8 mouse cellular contexts compared by ENCODE assay signal in genomic region chr2:71787156-71787590, GRCm38 (mm10). TPM values are rescaled to one million over a fixed set of nuclear protein-coding genes. Genes with fewer than 3 reads are reported as not detected.
DNase-seq lines count a peak whose midpoint lies in the region; ATAC-seq lines count a peak whose summit lies in the region.

No protein-coding gene starts in this region.

- peak overlapping the region; percentile 71 for H3K27ac ChIP-seq in embryonic facial prominence, embryonic 14.5 days (replicated peaks; ENCODE audit: low read depth, low read length)
- H3K27ac ChIP-seq in hindbrain, embryonic 10.5 days = peak overlapping the region; percentile 92
- peak overlapping the region; percentile 33; the same call in 1 of the 2 replicates for H3K27ac ChIP-seq in limb, embryonic 13.5 days
- peak overlapping the region; percentile 34 for H3K27ac ChIP-seq in midbrain, embryonic 15.5 days

- H3K36me3 ChIP-seq in embryonic facial prominence, embryonic 14.5 days (ENCODE audit: control insufficient read depth, insufficient read depth, low read length) = no peaks in the 10 kb centered on the region
- H3K36me3 ChIP-seq in hindbrain, embryonic 10.5 days = no peaks in the 10 kb centered on the region
- peaks cover 3% of the 10 kb centered on the region for H3K36me3 ChIP-seq in limb, embryonic 13.5 days
- H3K36me3 ChIP-seq in midbrain, embryonic 15.5 days (replicated peaks) = no peaks in the 10 kb centered on the region

- H3K27me3 ChIP-seq in embryonic facial prominence, embryonic 14.5 days (replicated peaks; ENCODE audit: control insufficient read depth, insufficient read depth, low read length) = no peaks in the 10 kb centered on the region; the same call in 1 of the 2 replicates
- peaks cover 28% of the 10 kb centered on the region for H3K27me3 ChIP-seq in hindbrain, embryonic 10.5 days (ENCODE audit: insufficient read depth, poor library complexity, severe bottlenecking)
- H3K27me3 ChIP-seq in limb, embryonic 13.5 days = peaks cover 24% of the 10 kb centered on the region
- peaks cover 5% of the 10 kb centered on the region; the same call in 1 of the 2 replicates for H3K27me3 ChIP-seq in midbrain, embryonic 15.5 days (replicated peaks)

- WGBS in embryonic facial prominence, embryonic 14.5 days = 1% methylated on average over 28 of the region's 40 CpGs
- 0% methylated on average over 39 of the region's 40 CpGs for WGBS in hindbrain, embryonic 10.5 days
- WGBS in limb, embryonic 13.5 days = 0% methylated on average over 40 of the region's 40 CpGs
- 0% methylated on average over 40 of the region's 40 CpGs for WGBS in midbrain, embryonic 15.5 days

- no peaks in the 10 kb centered on the region for H3K4me1 ChIP-seq in embryonic facial prominence, embryonic 14.5 days (ENCODE audit: control insufficient read depth, insufficient read depth, low read length)
- H3K4me1 ChIP-seq in hindbrain, embryonic 10.5 days (replicated peaks) = peaks cover 29% of the 10 kb centered on the region
- H3K4me1 ChIP-seq in limb, embryonic 13.5 days = peaks cover 11% of the 10 kb centered on the region
- H3K4me1 ChIP-seq in midbrain, embryonic 15.5 days = peaks cover 17% of the 10 kb centered on the region

- peak overlapping the region; percentile 77 for H3K4me3 ChIP-seq in embryonic facial prominence, embryonic 14.5 days (ENCODE audit: low read depth, low read length)
- peak overlapping the region; percentile 88 for H3K4me3 ChIP-seq in hindbrain, embryonic 10.5 days
- H3K4me3 ChIP-seq in limb, embryonic 13.5 days = peak overlapping the region; percentile 78
- H3K4me3 ChIP-seq in midbrain, embryonic 15.5 days = peak overlapping the region; percentile 60

- ATAC-seq in embryonic facial prominence, embryonic 14.5 days (ENCODE audit: low read depth) = peak; percentile 70
- peak; percentile 45; the same call in 1 of the 2 replicates for ATAC-seq in limb, embryonic 13.5 days (ENCODE audit: low FRiP score, low read depth)
- peak; percentile 84 for ATAC-seq in midbrain, embryonic 15.5 days (replicated peaks)

- DNase-seq in kidney, adult 18-20 months = peak; percentile 76
- no peak for DNase-seq in kidney, adult 11 months
- peak; percentile 52 for DNase-seq in adipocyte (ENCODE audit: low spot score)
- peak; percentile 55 for DNase-seq in embryonic facial prominence, embryonic 14.5 days (ENCODE audit: low spot score)
- peak; percentile 75 for DNase-seq in hindbrain, embryonic 10.5 days (ENCODE audit: low spot score)
- DNase-seq in thymus, postnatal 25 days = peak; percentile 76

- no peaks in the 10 kb centered on the region for H3K9me3 ChIP-seq in embryonic facial prominence, embryonic 14.5 days (ENCODE audit: control insufficient read depth, low read length)
- H3K9me3 ChIP-seq in hindbrain, embryonic 10.5 days = no peaks in the 10 kb centered on the region
- H3K9me3 ChIP-seq in limb, embryonic 13.5 days = no peaks in the 10 kb centered on the region
- H3K9me3 ChIP-seq in midbrain, embryonic 15.5 days = no peaks in the 10 kb centered on the region

- H3K9ac ChIP-seq in embryonic facial prominence, embryonic 14.5 days (ENCODE audit: low read depth, low read length) = peak overlapping the region; percentile 74
- H3K9ac ChIP-seq in limb, embryonic 13.5 days = peak overlapping the region; percentile 78
- peak overlapping the region; percentile 57 for H3K9ac ChIP-seq in midbrain, embryonic 15.5 days

- peak overlapping the region; percentile 91 for H3K4me2 ChIP-seq in embryonic facial prominence, embryonic 14.5 days (ENCODE audit: low read depth, low read length)
- H3K4me2 ChIP-seq in limb, embryonic 13.5 days (replicated peaks) = peak overlapping the region; percentile 96
- peak overlapping the region; percentile 98 for H3K4me2 ChIP-seq in midbrain, embryonic 15.5 days

RNA-seq across cellular contexts. Expression of gene Itga6, which starts 41.8 kb away (rescaled TPM):
- 64.5 and 70.4 TPM in 2 replicates for polyA plus RNA-seq in embryonic facial prominence, embryonic 14.5 days (2014; fragmentation: Nextera tagmentation; extraction: Ambion mirVana)
- polyA plus RNA-seq in hindbrain, embryonic 10.5 days (2016; fragmentation: Nextera tagmentation; extraction: Ambion mirVana) = 19.5 and 28.0 TPM in 2 replicates
- 29.7 and 33.9 TPM in 2 replicates for polyA plus RNA-seq in limb, embryonic 13.5 days (2015; fragmentation: Nextera tagmentation; extraction: Ambion mirVana)
- polyA plus RNA-seq in midbrain, embryonic 15.5 days (2015; fragmentation: Nextera tagmentation; extraction: Ambion mirVana) = 18.6 and 19.2 TPM in 2 replicates

Comparison
In these comparisons a context has a peak if more than half of its experiments do, and no peak if none do; other contexts are left out.
1. H3K27ac ChIP-seq: peak in every context shown above with its lines; median percentile 92 in hindbrain, embryonic 10.5 days; 71 in embryonic facial prominence, embryonic 14.5 days; 34 in midbrain, embryonic 15.5 days; 33 in limb, embryonic 13.5 days.